Mouse (Mus musculus): ENCODE data around the gene Arfgap2. TPM values are rescaled to one million over a fixed set of nuclear protein-coding genes. Genes with fewer than 3 reads are reported as not detected.

Arfgap2 gene
- polyA plus RNA-seq, 1 experiment from 2014 or later = 74.4 TPM

- ATAC-seq = no peak
- H3K4me2 ChIP-seq (ENCODE audit: low read length) = no peak overlapping the region
- no peak overlapping the region for H3K9ac ChIP-seq (ENCODE audit: low read depth, low read length)
- H3K9me3 ChIP-seq (replicated peaks; ENCODE audit: control insufficient read depth, low read length, poor library complexity, severe bottlenecking) = no peaks in the 10 kb centered on the region
- no peak overlapping the region for H3K4me3 ChIP-seq (ENCODE audit: low read depth, low read length)
- no peaks in the 10 kb centered on the region for H3K27me3 ChIP-seq (ENCODE audit: control insufficient read depth, insufficient read depth, low read depth, low read length)
- H3K27ac ChIP-seq (ENCODE audit: low read length) = no peak overlapping the region
- 92% methylated on average over 3 of the region's 3 CpGs for WGBS
- no peaks in the 10 kb centered on the region for H3K36me3 ChIP-seq (ENCODE audit: control insufficient read depth, insufficient read depth, low read length)
- no peaks in the 10 kb centered on the region for H3K4me1 ChIP-seq (ENCODE audit: control insufficient read depth, insufficient read depth, low read length)
Observed at GRCm38 (mm10) chr2:91294226-91294625, 29.5 kb downstream of the Arfgap2 start.

- no peak overlapping the region for H3K4me2 ChIP-seq (ENCODE audit: low read length)
- no peaks in the 10 kb centered on the region for H3K27me3 ChIP-seq (ENCODE audit: control insufficient read depth, insufficient read depth, low read depth, low read length)
- no peak overlapping the region for H3K9ac ChIP-seq (ENCODE audit: low read depth, low read length)
- no peaks in the 10 kb centered on the region for H3K4me1 ChIP-seq (ENCODE audit: control insufficient read depth, insufficient read depth, low read length)
- H3K9me3 ChIP-seq (replicated peaks; ENCODE audit: control insufficient read depth, low read length, poor library complexity, severe bottlenecking) = no peaks in the 10 kb centered on the region
- ATAC-seq = no peak
- H3K36me3 ChIP-seq (ENCODE audit: control insufficient read depth, insufficient read depth, low read length) = no peaks in the 10 kb centered on the region
- no peak overlapping the region for H3K27ac ChIP-seq (ENCODE audit: low read length)
- no peak overlapping the region for H3K4me3 ChIP-seq (ENCODE audit: low read depth, low read length)
- 92% methylated on average over 5 of the region's 5 CpGs for WGBS
Observed at GRCm38 (mm10) chr2:91295895-91296294, 31.1 kb downstream of the Arfgap2 start.

DNA sequence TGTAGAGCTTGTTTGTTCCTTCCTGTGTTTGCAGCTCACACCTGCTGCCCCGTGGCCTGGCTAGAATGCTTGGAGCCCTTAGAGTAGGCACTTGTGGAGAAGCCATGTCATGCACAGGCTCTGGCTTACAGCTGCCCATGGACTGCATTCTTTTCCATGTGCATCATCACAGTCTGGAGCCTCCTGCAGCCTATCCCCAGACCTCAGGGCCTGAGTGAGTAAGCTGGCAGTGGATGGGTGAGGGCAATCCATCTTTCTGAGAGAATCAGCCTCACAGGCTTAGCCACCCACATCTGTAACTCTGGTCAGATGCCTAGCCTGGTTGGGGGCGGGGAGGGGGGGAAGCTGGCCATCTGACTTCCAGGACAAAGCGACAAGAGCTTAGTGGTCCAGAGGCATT is 34.4 kb downstream of the Arfgap2 start:
- H3K27me3 ChIP-seq (ENCODE audit: control insufficient read depth, insufficient read depth, low read depth, low read length) = no peaks in the 10 kb centered on the region
- no peak overlapping the region for H3K27ac ChIP-seq (ENCODE audit: low read length)
- no peak overlapping the region for H3K4me2 ChIP-seq (ENCODE audit: low read length)
- H3K9me3 ChIP-seq (replicated peaks; ENCODE audit: control insufficient read depth, low read length, poor library complexity, severe bottlenecking) = no peaks in the 10 kb centered on the region
- 0 out of 2 replicates have a peak, but pooled peaks cover 3% of the 10 kb centered on the region for H3K36me3 ChIP-seq (ENCODE audit: control insufficient read depth, insufficient read depth, low read length)
- 64% methylated on average over 3 of the region's 3 CpGs for WGBS
- no peak for ATAC-seq
- H3K9ac ChIP-seq (ENCODE audit: low read depth, low read length) = no peak overlapping the region
- no peak overlapping the region for H3K4me3 ChIP-seq (ENCODE audit: low read depth, low read length)
- no peaks in the 10 kb centered on the region for H3K4me1 ChIP-seq (ENCODE audit: control insufficient read depth, insufficient read depth, low read length)

DNA sequence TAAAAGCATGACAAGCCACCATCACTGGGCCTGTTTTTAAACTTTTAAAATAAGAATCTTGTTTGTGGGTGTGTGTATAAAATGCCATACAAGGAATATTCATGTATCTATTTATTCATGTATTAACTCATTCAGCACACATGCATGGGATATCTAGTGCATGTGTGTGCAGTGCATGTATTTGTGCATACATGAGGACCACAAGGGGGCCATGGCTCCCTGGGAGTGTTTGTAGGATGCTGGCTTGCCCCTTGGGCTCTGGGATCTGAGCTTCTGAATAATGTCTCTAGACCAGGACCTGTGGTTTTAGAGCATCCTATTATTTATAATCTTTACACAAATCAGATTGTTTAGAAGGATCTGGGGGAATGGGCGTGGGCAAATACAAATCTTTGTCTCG is 36.0 kb downstream of the Arfgap2 start:
- no peaks in the 10 kb centered on the region for H3K4me1 ChIP-seq (ENCODE audit: control insufficient read depth, insufficient read depth, low read length)
- ATAC-seq = no peak
- H3K36me3 ChIP-seq (ENCODE audit: control insufficient read depth, insufficient read depth, low read length) = 0 out of 2 replicates have a peak, but pooled peaks cover 5% of the 10 kb centered on the region
- no peak overlapping the region for H3K9ac ChIP-seq (ENCODE audit: low read depth, low read length)
- H3K27me3 ChIP-seq (ENCODE audit: control insufficient read depth, insufficient read depth, low read depth, low read length) = no peaks in the 10 kb centered on the region
- H3K4me2 ChIP-seq (ENCODE audit: low read length) = no peak overlapping the region
- H3K4me3 ChIP-seq (ENCODE audit: low read depth, low read length) = no peak overlapping the region
- WGBS = 94% methylated on average over 2 of the region's 2 CpGs
- H3K27ac ChIP-seq (ENCODE audit: low read length) = no peak overlapping the region
- H3K9me3 ChIP-seq (replicated peaks; ENCODE audit: control insufficient read depth, low read length, poor library complexity, severe bottlenecking) = no peaks in the 10 kb centered on the region

- Histone ChIP-seq H3K36me3 (ENCODE audit: control insufficient read depth, insufficient read depth, low read length) (0 out of 2 replicates have a peak, but pooled peaks cover 5% of the 10 kb centered on the region), H3K27me3 (ENCODE audit: control insufficient read depth, insufficient read depth, low read depth, low read length) (no peaks in the 10 kb centered on the region), H3K9me3 (replicated peaks; ENCODE audit: control insufficient read depth, low read length, poor library complexity, severe bottlenecking) (no peaks in the 10 kb centered on the region), H3K9ac (ENCODE audit: low read depth, low read length) (no peak overlapping the region), H3K4me1 (ENCODE audit: control insufficient read depth, insufficient read depth, low read length) (no peaks in the 10 kb centered on the region), H3K27ac (ENCODE audit: low read length) (no peak overlapping the region), H3K4me3 (ENCODE audit: low read depth, low read length) (no peak overlapping the region), H3K4me2 (ENCODE audit: low read length) (no peak overlapping the region)
- no peak for ATAC-seq
- whole genome bisulfite sequencing = 93% methylated on average over 2 of the region's 2 CpGs
Observed at GRCm38 (mm10) chr2:91301836-91302235, 37.1 kb downstream of the Arfgap2 start.

- H3K9me3 ChIP-seq (replicated peaks; ENCODE audit: control insufficient read depth, low read length, poor library complexity, severe bottlenecking) = no peaks in the 10 kb centered on the region
- no peak for ATAC-seq
- no peaks in the 10 kb centered on the region for H3K4me1 ChIP-seq (ENCODE audit: control insufficient read depth, insufficient read depth, low read length)
- H3K4me2 ChIP-seq (ENCODE audit: low read length) = no peak overlapping the region
- H3K4me3 ChIP-seq (ENCODE audit: low read depth, low read length) = no peak overlapping the region
- H3K36me3 ChIP-seq (ENCODE audit: control insufficient read depth, insufficient read depth, low read length) = 0 out of 2 replicates have a peak, but pooled peaks cover 5% of the 10 kb centered on the region
- no peak overlapping the region for H3K27ac ChIP-seq (ENCODE audit: low read length)
- H3K27me3 ChIP-seq (ENCODE audit: control insufficient read depth, insufficient read depth, low read depth, low read length) = no peaks in the 10 kb centered on the region
- no peak overlapping the region for H3K9ac ChIP-seq (ENCODE audit: low read depth, low read length)
- 79% methylated on average over 3 of the region's 3 CpGs for WGBS
Observed at GRCm38 (mm10) chr2:91302845-91303244, 38.1 kb downstream of the Arfgap2 start.

DNA sequence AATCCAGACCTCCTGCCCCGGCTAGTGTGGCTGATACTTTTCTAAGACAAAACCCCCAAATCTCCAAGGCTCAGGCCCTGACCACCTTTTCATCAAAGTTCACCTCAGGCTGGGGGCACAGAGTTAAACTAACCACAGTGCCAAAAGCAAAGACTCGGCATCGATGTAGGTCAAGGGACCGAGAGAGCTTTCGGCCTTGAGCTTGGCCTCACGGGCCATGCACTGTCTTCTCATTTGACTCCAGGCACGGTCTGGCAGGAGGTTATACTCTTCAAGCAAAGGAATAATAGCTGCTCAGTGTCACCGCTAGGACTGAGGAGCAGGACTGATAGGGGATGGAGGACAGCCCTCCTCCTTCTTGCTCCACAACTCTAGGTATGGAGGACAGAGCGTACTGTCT is 41.2 kb downstream of the Arfgap2 start:
- no peaks in the 10 kb centered on the region for H3K4me1 ChIP-seq (ENCODE audit: control insufficient read depth, insufficient read depth, low read length)
- 96% methylated on average over 9 of the region's 9 CpGs for WGBS
- 0 out of 2 replicates have a peak, but pooled peaks cover 5% of the 10 kb centered on the region for H3K36me3 ChIP-seq (ENCODE audit: control insufficient read depth, insufficient read depth, low read length)
- H3K9ac ChIP-seq (ENCODE audit: low read depth, low read length) = no peak overlapping the region
- H3K27me3 ChIP-seq (ENCODE audit: control insufficient read depth, insufficient read depth, low read depth, low read length) = no peaks in the 10 kb centered on the region
- no peak overlapping the region for H3K4me3 ChIP-seq (ENCODE audit: low read depth, low read length)
- ATAC-seq = no peak
- H3K27ac ChIP-seq (ENCODE audit: low read length) = no peak overlapping the region
- H3K9me3 ChIP-seq (replicated peaks; ENCODE audit: control insufficient read depth, low read length, poor library complexity, severe bottlenecking) = no peaks in the 10 kb centered on the region
- H3K4me2 ChIP-seq (ENCODE audit: low read length) = no peak overlapping the region

DNA sequence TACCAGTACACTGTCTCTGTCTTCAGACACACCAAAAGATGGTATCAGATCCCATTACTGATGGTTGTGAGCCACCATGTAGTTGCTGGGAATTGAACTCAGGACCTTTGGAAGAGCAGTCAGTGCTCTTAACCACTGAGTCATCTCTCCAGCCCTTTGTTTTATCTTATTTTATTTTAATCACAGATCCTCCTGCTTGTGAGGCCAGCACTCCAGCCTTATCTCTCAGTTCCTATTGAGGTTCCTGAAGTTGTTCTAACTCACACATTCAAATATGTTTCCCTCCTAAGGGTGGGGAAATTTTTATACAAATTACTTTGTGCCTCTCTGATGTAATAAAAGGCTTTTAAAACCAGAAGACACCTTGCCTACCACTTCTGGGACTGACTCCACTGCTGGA is 41.8 kb downstream of the Arfgap2 start:
- Histone ChIP-seq H3K9me3 (replicated peaks; ENCODE audit: control insufficient read depth, low read length, poor library complexity, severe bottlenecking) (no peaks in the 10 kb centered on the region), H3K27ac (ENCODE audit: low read length) (no peak overlapping the region), H3K4me3 (ENCODE audit: low read depth, low read length) (no peak overlapping the region), H3K36me3 (ENCODE audit: control insufficient read depth, insufficient read depth, low read length) (0 out of 2 replicates have a peak, but pooled peaks cover 5% of the 10 kb centered on the region), H3K27me3 (ENCODE audit: control insufficient read depth, insufficient read depth, low read depth, low read length) (no peaks in the 10 kb centered on the region), H3K4me1 (ENCODE audit: control insufficient read depth, insufficient read depth, low read length) (no peaks in the 10 kb centered on the region), H3K9ac (ENCODE audit: low read depth, low read length) (no peak overlapping the region), H3K4me2 (ENCODE audit: low read length) (no peak overlapping the region)
- ATAC-seq = no peak

- no peak overlapping the region for H3K27ac ChIP-seq (ENCODE audit: low read length)
- no peak overlapping the region for H3K9ac ChIP-seq (ENCODE audit: low read depth, low read length)
- no peaks in the 10 kb centered on the region for H3K9me3 ChIP-seq (replicated peaks; ENCODE audit: control insufficient read depth, low read length, poor library complexity, severe bottlenecking)
- no peak overlapping the region for H3K4me3 ChIP-seq (ENCODE audit: low read depth, low read length)
- WGBS = 59% methylated on average over 5 of the region's 5 CpGs
- no peaks in the 10 kb centered on the region for H3K27me3 ChIP-seq (ENCODE audit: control insufficient read depth, insufficient read depth, low read depth, low read length)
- H3K36me3 ChIP-seq (ENCODE audit: control insufficient read depth, insufficient read depth, low read length) = 0 out of 2 replicates have a peak, but pooled peaks cover 4% of the 10 kb centered on the region
- H3K4me1 ChIP-seq (ENCODE audit: control insufficient read depth, insufficient read depth, low read length) = no peaks in the 10 kb centered on the region
- no peak overlapping the region for H3K4me2 ChIP-seq (ENCODE audit: low read length)
- ATAC-seq = no peak
Observed at GRCm38 (mm10) chr2:91308680-91309079, 43.9 kb downstream of the Arfgap2 start.
